Mouse (Mus musculus) cerebellum, adult 9-11 months (tissue): ENCODE results near the gene Itga4.
A peak's percentile ranks its signal among the peaks of the same experiment; 100 is the strongest.

ENCODE experiments used
- DNase-seq: peaks from one replicate; pipeline ENCODE4 v3.0.0; 2022

Gene Itga4

GRCm38 (mm10) chr2:79267181-79267580 is 12.0 kb downstream of the Itga4 start:
- DNase-seq = no peak

DNA sequence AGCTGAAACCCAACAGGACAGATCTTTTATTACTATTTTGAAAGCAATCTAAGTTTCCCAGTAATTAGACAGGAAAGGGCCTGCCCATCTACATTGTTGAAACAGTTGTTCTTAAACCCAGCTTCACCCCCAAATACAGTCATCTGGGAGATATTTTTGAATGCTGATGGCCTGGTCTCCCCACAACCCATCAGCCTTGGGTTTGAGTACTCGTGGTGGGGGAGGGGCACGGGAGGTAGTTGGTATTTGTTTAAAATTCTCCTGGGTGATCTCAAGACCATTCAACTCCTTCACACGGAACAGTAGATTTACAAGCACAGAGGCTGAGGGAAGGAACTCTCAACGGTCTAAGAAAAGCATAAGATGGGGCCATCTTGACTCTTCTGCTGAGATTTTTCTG is 13.6 kb downstream of the Itga4 start:
- no peak for DNase-seq

GRCm38 (mm10) chr2:79270034-79270535 is 14.9 kb downstream of the Itga4 start:
- no peak for DNase-seq

DNA sequence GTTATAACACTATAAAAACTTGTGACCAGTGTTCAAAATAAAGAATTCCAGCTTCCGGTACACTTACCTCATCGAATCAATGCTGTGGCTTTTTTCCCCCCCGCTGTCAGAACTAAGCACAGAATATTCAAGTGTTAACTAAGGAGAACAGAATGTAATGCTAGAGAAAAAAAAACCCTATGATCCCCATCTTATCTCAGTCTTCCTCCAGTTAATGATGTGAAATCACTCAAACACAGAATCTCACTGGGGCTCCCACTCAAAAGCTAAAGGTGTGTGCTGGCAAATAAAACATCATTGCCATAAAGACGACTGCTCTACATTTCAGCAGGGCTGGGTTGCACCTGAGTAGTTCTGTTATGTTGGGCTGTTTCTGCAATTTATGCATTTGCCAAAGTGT is 16.6 kb downstream of the Itga4 start:
- no peak for DNase-seq

- no peak for DNase-seq
These were observed 23.4 kb downstream of the Itga4 start for GRCm38 (mm10) chr2:79278581-79278980.

DNA sequence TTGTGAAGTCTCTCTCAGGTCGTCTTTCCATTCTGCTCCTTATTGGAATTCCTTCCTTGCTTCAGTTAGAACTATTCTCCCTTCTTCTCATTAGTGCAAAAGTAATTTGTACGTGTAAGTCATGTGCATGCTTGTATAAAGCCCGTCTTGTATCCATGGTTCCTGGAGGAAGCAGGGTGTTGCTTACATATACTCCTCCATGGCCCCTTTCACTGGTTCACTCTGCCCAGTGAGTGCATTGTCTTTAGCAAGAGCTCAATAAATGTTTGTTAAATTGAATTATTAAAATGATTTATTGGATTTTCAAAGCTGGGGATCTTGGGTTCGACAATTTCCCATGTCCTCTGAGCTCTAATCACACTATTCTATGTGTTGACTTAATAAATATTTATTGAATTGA is 29.0 kb downstream of the Itga4 start:
- DNase-seq = no peak

DNA sequence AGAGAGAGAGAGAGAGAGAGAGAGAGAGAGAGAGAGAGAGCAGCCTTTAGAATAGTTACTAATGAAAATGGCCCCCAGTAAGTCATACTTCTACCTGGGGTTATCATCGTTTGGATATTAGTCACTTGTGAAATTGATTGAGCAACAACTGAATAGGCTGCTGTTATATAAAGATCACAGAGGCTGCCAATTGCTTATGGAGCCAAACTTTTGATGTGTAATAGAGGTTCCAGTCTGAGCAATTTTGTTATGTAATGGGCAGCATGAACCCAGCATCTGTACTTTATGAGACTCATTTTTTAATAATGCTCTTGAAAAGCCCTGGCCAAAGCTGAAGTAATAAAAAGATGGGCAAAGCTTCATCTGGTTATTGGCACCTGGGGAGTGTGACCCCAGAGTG is 34.9 kb downstream of the Itga4 start:
- no peak for DNase-seq

DNA sequence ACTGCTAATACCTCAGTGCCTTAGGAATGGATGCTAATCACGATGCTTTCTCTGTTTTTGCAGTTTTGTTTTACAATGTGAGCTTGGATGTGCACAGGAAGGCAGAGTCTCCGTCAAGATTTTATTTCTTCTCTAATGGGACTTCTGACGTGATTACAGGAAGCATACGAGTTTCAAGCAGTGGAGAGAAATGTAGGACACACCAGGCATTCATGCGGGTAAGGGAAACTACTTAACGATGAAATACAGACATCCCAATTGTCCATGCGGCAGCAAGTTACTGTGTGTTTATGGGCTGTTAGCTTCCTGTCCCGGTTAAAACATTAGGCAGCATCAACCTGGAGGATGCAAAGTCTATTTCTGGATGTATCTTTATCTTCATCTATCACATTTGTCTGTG is 36.7 kb downstream of the Itga4 start:
- no peak for DNase-seq

DNA sequence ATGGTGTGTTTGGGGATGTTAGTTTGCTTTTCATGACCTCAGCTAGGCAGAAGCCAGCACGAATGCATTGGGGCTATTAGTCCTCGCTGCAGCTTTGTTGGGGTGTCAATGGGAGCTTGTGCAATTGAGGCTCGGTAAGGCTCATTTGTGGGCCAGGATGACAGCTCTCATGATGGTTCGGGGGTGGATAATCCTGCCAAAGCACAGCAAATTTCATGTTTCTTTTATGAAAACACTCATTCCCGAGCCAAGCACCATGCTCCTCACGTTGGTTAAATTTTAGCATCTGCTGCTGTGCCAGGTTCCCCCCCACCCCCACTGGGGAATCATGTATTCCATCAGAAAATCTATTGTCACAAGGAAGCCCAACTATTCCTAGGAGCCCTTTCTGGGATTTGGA is 37.2 kb downstream of the Itga4 start:
- no peak for DNase-seq

- DNase-seq = no peak
These were observed 47.2 kb downstream of the Itga4 start for GRCm38 (mm10) chr2:79302398-79302797.

DNA sequence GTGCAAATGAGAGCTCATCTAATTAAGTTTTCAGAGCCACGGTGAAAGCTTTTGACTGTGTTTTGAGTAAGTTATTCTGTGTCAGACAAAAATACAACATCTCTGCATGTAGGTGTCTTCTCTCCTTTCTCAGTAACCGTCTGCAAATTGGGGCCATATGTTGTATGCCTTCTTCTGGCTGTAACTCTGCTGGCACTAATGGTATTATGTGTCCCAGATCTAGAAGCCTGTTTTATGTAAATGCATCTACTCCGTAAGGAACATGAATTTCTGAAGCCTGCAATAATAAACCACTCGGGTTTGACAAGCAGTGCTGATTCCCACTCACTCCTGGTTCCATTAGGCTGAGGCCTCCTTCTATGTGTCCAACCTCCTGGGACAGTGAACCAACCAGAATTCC is 52.3 kb downstream of the Itga4 start:
- DNase-seq = no peak

DNA sequence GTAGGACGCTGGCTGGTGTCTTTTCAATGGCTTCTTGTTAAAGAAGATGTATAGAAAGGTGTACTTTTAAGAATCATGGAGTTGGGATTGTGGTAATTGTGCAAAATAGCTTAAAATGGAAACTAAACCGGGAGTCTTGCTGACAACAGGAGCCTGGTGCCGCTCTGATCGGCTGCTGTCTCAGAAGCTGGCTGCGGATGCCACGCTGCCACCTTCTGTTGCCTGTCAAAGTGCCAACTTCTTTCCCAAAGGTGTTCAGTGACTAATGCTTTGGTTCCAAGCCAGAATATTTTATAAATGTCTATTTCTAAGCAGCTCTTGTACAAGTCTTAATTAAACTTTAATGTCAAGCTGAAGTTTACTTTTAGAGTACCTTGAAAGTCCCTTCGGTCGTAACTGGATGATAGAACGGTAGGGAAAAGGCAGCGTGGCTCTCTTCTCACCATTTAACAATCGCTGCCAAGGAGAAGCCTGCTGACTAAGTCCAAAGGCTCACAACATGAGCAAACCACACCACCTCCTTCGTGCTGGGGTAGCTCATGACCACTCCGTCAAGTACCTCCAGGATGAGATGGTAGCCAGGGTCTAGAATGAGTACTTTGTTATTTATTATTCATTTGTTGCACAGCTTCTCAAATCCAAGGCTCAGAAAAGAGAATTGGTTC is 54.4 kb downstream of the Itga4 start:
- DNase-seq = peak; percentile 81

- no peak for DNase-seq
These were observed 57.3 kb downstream of the Itga4 start for GRCm38 (mm10) chr2:79312499-79312898.

GRCm38 (mm10) chr2:79315108-79315507 is 59.9 kb downstream of the Itga4 start:
- DNase-seq = no peak

DNA sequence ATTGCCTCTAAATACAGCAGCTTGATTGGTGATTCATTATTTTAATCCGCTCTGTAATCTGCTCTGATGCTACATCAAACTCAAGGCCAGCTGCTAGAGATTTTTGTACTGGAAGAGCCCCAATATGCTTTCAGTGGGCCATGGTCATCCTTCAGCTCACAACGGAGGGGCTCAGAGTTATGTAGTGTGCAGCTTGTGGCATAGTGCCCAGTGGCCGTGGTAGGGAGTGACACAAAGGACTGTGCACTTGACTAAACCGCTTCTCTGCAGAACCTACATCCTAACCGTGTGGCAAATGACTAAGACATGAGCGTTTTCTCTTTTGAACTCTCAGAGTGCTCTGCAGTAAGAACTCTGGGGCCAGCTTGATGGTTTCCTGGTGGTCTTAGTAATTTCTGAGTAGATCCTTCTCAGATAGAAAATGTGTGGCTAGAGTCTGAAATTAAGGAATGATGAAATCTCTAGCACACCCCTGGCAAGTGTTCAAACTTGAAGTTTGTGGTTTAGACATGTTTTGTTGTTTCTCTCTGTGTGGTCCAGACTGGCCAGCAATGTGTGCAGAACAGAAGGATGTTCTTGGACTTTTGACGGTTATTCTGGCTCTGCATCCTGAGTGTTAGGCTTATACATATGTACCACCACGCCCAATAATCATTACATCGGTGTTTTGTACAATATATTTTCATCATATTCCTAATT is 61.1 kb downstream of the Itga4 start:
- no peak for DNase-seq

GRCm38 (mm10) chr2:79328079-79328478 is 72.9 kb downstream of the Itga4 start:
- no peak for DNase-seq

DNA sequence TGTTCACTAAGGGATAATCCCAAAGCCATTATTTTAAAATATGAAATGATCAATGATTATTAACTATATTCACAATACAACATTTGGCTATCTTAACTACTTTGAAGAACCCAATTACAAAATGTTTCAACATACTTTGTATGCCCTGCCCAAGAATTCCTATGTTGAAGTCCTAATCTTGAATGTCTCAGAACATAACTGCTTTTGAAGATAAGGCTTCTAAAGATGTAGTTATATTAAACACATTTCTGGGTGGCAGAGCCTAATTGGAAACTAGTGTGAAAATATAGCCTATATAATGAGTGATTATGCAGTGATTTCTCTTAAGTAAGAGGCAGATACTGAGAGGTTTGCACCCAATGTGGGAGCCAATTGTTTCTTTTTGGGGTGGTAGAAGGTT is 79.4 kb downstream of the Itga4 start:
- no peak for DNase-seq

GRCm38 (mm10) chr2:79336141-79336540 is 80.9 kb downstream of the Itga4 start:
- no peak for DNase-seq

- DNase-seq = no peak
These were observed 83.8 kb downstream of the Itga4 start for GRCm38 (mm10) chr2:79339003-79339402.

- DNase-seq = no peak
These were observed 87.9 kb downstream of the Itga4 start for GRCm38 (mm10) chr2:79343115-79343514.

DNA sequence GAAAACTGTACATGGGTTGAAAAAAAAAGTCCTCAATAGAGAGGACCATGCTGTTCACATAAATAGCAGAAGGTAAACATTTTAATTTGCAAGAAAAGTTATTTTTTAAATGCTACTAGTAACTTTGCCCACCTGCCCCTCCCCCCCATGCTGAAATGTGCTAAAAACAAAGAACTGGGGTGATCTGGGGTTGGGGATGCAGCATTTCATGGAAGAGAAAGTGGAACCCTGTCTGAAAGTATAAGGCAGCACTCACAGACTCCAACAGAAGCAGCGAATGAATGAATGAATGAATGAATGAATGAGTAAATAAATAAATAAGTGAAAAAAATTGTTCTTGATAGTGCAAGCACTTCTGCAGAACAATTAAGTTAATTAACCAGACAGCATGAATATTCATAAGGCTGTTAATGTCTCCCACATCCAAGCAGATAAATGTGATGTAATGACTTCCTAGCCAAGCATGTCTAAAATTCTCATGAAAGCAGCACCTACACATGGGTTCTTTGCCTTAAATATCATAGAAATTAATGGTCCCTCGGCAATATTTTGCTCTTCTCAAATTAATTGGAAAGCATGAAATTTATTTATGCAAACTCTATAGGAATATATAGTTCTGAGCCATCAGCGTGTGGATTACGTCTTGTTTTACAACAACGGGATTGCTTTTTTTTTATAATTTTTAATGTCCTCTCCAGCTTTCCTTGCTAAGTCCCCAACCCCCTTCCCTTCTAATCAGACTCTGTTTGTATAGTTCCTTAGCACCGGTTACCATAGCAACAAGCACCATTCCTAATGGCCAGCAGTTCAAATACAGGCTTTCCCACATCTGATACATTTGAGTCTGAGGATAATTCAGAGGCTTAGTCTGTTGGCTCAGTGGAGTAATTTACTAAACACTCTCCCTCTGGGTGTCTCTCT is 96.2 kb downstream of the Itga4 start:
- DNase-seq = no peak

DNA sequence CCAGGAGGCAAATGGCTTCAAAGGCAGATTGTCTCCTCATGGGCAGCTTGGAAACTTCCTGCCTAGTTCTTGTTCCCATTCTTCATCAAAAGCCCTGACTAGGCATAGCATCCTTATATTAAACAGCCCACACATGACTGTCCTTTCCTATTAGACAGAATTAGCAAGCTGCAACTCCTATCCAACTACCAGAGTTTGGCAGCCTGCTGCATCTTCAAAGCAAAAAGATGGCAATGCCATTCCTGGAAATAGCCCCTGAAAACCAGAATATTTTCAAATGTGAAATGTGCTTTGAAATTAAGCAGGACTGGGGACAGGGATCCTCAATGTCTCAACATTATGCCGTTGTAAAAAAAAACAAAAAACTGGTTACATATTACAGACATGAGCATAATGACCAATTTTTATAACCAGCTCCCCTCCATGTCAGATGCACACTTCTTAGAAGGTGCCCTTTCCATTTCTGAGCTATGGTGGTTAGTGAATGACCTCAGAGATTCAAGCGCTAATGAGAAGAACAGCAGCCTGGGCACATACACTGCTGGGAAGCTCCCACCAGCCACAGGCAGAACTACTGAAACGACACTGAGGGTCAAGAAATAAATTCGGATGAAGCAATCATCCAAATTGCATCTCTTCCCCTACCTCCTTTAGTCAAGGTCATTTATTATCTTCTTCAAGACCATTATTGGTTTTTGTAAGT is 97.0 kb downstream of the Itga4 start:
- DNase-seq = no peak

- no peak for DNase-seq
These were observed 99.5 kb downstream of the Itga4 start for GRCm38 (mm10) chr2:79354773-79355172.
